Mouse (Mus musculus): ENCODE measurements at regions not wholly inside any gene's neighbourhood (a gene's known extent, or its start where the extent isn't known, plus 50 kb on each side); places are given as distances from the start of the nearest gene placed in this dataset.
A peak's percentile ranks its signal among the peaks of the same experiment; 100 is the strongest.

GRCm38 (mm10) chr12:35283407-35283806, 236.4 kb downstream of the Snx13 start:
- Histone ChIP-seq H3K9ac (no peak overlapping the region), H3K4me2 (no peak overlapping the region), H3K27ac (no peak overlapping the region), H3K4me3 (no peak overlapping the region), H3K9me3 (replicated peaks) (no peaks in the 10 kb centered on the region), H3K27me3 (no peaks in the 10 kb centered on the region), H3K36me3 (ENCODE audit: poor library complexity, severe bottlenecking) (no peaks in the 10 kb centered on the region), H3K4me1 (no peaks in the 10 kb centered on the region)
- ATAC-seq = no peak

DNA sequence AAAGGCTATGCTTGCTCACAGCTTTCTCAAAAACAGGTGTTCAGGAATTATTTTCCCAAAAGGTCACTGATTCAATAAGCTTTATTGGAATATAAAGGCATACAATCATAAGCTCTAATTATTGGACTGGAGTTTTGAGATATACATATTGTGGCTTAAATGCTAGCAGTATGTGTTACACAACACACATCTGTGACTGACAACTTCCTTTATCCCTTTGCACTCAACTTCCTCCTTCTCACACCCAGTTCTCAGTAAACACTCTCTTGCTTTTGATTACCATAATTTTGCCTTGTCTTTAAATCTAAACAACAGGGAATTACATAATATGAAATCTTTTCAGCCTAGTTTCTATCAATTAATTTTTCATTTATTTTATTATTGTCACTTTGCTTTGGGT, 222.5 kb downstream of the Snx13 start:
- H3K4me2 ChIP-seq = no peak overlapping the region
- H3K9me3 ChIP-seq (replicated peaks) = no peaks in the 10 kb centered on the region
- no peak for ATAC-seq
- H3K4me3 ChIP-seq = no peak overlapping the region
- no peaks in the 10 kb centered on the region for H3K36me3 ChIP-seq (ENCODE audit: poor library complexity, severe bottlenecking)
- no peak overlapping the region for H3K27ac ChIP-seq
- H3K27me3 ChIP-seq = no peaks in the 10 kb centered on the region
- no peaks in the 10 kb centered on the region for H3K4me1 ChIP-seq
- H3K9ac ChIP-seq = no peak overlapping the region

DNA sequence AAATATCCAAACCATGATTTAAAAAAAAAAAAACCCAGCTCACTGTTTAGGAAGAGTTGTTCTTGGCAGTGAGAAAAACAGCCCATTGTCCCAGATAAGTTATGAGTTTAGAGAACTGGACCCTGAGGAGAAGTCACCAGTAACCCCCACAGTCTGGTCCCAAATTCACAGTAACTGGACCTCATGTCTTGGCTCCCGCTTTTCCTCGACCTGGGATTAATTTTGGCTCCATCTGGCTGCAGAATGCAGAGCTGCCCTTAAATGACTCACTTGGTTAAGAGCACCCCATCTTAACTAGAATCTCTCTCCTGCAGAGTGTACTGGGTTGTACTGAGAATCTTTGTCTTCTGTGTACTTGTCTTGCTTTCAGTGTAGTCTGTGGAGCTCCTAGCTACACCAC, 221.0 kb downstream of the Snx13 start:
- H3K27me3 ChIP-seq = no peaks in the 10 kb centered on the region
- H3K4me1 ChIP-seq = no peaks in the 10 kb centered on the region
- H3K4me2 ChIP-seq = no peak overlapping the region
- no peak for ATAC-seq
- H3K9me3 ChIP-seq (replicated peaks) = no peaks in the 10 kb centered on the region
- H3K27ac ChIP-seq = no peak overlapping the region
- H3K4me3 ChIP-seq = no peak overlapping the region
- H3K36me3 ChIP-seq (ENCODE audit: poor library complexity, severe bottlenecking) = no peaks in the 10 kb centered on the region
- 82% methylated on average over 2 of the region's 2 CpGs for WGBS
- no peak overlapping the region for H3K9ac ChIP-seq

DNA sequence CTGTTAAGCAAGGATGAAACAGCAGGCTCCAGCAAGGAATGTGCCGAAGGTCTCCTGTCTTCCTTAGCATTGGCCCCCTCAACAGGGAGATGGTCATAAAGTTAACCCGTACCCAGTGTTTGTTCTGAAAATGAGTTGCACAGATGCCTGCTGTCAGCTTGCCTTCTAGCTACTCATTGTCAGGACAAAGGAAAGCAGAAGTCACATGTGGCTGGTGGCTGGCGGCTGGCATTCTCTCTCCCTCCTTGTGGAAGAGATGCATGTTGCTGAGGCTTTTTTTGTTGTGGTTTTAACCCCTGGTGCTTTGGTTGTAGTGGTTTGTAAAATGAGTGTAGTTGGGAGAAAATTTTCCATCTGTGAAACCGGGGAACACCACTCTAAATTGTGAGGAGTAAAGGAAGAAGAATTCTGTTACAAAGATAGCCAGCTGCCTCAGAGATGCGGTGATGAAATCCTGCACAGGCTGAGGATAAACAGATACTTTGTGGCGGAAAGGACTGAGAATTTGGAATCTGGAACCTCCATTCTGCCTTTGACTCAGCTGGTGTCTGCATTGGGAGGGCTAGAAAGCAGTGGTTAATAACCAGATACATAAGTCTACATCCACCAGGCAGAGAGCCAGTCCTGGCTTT, 220.2 kb downstream of the Snx13 start:
- Histone ChIP-seq H3K27ac (no peak overlapping the region), H3K9ac (no peak overlapping the region), H3K27me3 (no peaks in the 10 kb centered on the region), H3K36me3 (ENCODE audit: poor library complexity, severe bottlenecking) (no peaks in the 10 kb centered on the region), H3K4me3 (no peak overlapping the region), H3K4me2 (no peak overlapping the region), H3K9me3 (replicated peaks) (no peaks in the 10 kb centered on the region), H3K4me1 (no peaks in the 10 kb centered on the region)
- no peak for ATAC-seq
- 66% methylated on average over 6 of the region's 6 CpGs for WGBS

GRCm38 (mm10) chr12:35259781-35260180, 212.8 kb downstream of the Snx13 start:
- Histone ChIP-seq H3K27ac (no peak overlapping the region), H3K9me3 (replicated peaks) (no peaks in the 10 kb centered on the region), H3K4me2 (no peak overlapping the region), H3K4me3 (no peak overlapping the region), H3K36me3 (ENCODE audit: poor library complexity, severe bottlenecking) (no peaks in the 10 kb centered on the region), H3K4me1 (no peaks in the 10 kb centered on the region), H3K9ac (no peak overlapping the region), H3K27me3 (no peaks in the 10 kb centered on the region)
- ATAC-seq = no peak

- no peak overlapping the region for H3K27ac ChIP-seq
- no peak overlapping the region for H3K9ac ChIP-seq
- no peaks in the 10 kb centered on the region for H3K4me1 ChIP-seq
- H3K36me3 ChIP-seq (ENCODE audit: poor library complexity, severe bottlenecking) = no peaks in the 10 kb centered on the region
- no peak for ATAC-seq
- no peak overlapping the region for H3K4me3 ChIP-seq
- H3K4me2 ChIP-seq = no peak overlapping the region
- no peaks in the 10 kb centered on the region for H3K27me3 ChIP-seq
- no peaks in the 10 kb centered on the region for H3K9me3 ChIP-seq (replicated peaks)
- 95% methylated on average over 2 of the region's 2 CpGs for WGBS
Measured at GRCm38 (mm10) chr12:35255723-35256401, 208.9 kb downstream of the Snx13 start.

DNA sequence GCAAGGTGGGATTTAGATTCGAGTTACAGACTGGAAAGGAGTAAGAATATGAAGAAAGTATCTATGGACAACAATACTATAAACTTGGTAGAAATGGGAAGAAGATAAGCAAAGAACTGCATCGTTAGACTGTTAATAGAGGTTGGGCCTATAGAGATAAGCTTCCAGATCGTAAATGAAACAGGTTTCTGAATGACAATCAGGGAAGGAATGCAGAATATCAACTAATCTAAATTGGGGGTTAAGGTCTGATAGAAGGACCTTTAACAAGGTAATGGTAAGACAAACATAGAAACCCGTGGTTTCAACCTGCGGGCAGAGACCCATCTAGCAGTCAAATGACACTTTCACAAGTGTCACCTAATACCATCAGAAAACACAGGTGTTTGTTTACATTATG, 201.5 kb downstream of the Snx13 start:
- Histone ChIP-seq H3K27me3 (no peaks in the 10 kb centered on the region), H3K4me2 (no peak overlapping the region), H3K4me1 (no peaks in the 10 kb centered on the region), H3K36me3 (ENCODE audit: poor library complexity, severe bottlenecking) (no peaks in the 10 kb centered on the region), H3K9me3 (replicated peaks) (no peaks in the 10 kb centered on the region), H3K27ac (no peak overlapping the region), H3K4me3 (no peak overlapping the region), H3K9ac (no peak overlapping the region)
- WGBS = 88% methylated on average over 5 of the region's 5 CpGs
- ATAC-seq = no peak

DNA sequence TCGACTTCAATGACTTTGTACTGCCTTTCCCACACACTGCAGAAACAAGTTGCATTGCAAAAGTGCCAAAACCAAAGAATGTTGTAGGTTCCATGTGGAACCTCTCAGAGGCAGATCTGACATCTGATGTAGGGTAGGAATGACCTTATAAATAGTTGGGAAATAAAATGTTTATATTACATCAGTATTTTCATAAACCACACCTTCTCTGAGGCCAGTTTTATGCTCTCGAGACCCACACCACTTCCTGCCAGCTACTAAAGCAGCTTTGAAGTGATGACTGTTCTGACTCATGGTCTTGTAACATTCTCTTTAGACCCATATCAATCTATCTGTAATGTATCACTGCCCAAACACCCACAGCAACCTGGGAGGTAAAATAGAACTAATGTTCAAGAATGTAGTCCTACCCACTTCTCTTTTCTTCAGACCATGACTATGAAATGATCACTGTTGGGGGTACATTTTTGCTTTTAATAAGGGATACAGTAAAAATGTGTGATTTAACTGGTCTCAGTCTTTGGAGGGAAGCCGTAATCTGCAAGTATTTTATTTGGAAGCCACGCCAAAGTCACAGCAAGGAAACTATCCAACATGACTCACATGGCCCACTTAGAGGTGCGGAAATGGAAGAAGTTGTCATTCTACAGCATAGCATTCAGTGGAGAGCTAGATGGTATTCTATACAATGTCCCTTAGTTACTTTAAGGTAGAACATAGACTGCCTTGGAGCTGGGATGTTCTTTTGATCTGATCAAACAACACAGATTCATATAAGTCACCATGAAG, 199.4 kb downstream of the Snx13 start:
- no peak overlapping the region for H3K9ac ChIP-seq
- H3K9me3 ChIP-seq (replicated peaks) = no peaks in the 10 kb centered on the region
- no peak overlapping the region for H3K27ac ChIP-seq
- no peaks in the 10 kb centered on the region for H3K27me3 ChIP-seq
- no peak for ATAC-seq
- 87% methylated on average over 5 of the region's 5 CpGs for WGBS
- no peak overlapping the region for H3K4me3 ChIP-seq
- no peaks in the 10 kb centered on the region for H3K36me3 ChIP-seq (ENCODE audit: poor library complexity, severe bottlenecking)
- no peaks in the 10 kb centered on the region for H3K4me1 ChIP-seq
- no peak overlapping the region for H3K4me2 ChIP-seq

GRCm38 (mm10) chr12:35232322-35232673, 185.3 kb downstream of the Snx13 start:
- no peak overlapping the region for H3K4me2 ChIP-seq
- WGBS = 25% methylated on average over 2 of the region's 2 CpGs
- peak overlapping the region; percentile 68 for H3K27ac ChIP-seq
- H3K36me3 ChIP-seq (ENCODE audit: poor library complexity, severe bottlenecking) = no peaks in the 10 kb centered on the region
- H3K9me3 ChIP-seq (replicated peaks) = no peaks in the 10 kb centered on the region
- no peak overlapping the region for H3K9ac ChIP-seq
- H3K4me1 ChIP-seq = peaks cover 19% of the 10 kb centered on the region
- 0 out of 2 replicates have a peak, but pooled peaks cover 8% of the 10 kb centered on the region for H3K27me3 ChIP-seq
- no peak overlapping the region for H3K4me3 ChIP-seq
- ATAC-seq = peak; percentile 82

DNA sequence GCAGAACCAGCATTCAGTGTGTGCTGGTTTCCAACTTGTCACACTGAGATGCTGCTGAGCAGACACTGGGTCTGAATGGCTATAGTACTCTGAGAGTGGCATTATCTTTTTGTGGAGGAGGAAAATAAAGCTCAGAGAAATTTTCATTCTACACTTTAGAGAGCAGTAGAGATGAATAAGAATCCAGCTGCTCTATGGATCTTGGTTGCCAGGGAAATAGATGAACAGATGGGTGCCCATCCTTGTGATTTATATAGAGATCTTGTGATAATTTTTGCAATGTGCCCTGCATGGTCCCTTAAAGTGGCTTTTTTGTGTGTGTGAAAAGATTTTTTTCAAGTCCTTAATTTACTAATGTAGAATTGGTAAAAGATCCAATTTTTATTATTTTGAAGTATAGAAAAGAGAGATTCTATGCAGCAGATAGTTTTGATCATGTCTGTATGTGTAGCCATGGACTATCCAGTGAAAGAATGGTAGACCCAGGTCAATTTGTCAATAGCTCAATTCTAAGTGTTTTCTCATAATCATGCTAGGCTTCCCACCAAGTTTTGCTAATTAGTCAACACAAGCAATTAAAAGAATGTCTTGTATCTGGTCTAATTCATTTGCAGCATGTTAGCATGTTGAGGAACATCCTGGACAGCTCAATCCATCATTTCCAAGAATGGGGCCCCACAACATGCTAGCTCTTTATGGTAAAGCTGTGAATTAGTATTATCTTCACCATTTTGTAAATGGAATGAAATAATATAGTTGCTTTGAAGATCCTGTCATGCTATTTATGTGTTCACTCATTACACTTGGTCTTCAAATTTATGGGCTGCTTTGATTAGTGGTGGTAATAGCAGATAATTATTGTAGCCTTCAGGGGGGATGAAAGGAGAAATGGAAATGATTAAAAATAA, 184.7 kb downstream of the Snx13 start:
- H3K27ac ChIP-seq = peak overlapping the region; percentile 40; the same call in 1 of the 2 replicates
- no peaks in the 10 kb centered on the region for H3K36me3 ChIP-seq (ENCODE audit: poor library complexity, severe bottlenecking)
- H3K4me2 ChIP-seq = no peak overlapping the region
- H3K4me3 ChIP-seq = no peak overlapping the region
- no peak overlapping the region for H3K9ac ChIP-seq
- ATAC-seq = peak; percentile 76
- peaks cover 19% of the 10 kb centered on the region for H3K4me1 ChIP-seq
- no peaks in the 10 kb centered on the region for H3K9me3 ChIP-seq (replicated peaks)
- peaks cover 12% of the 10 kb centered on the region; the same call in 1 of the 2 replicates for H3K27me3 ChIP-seq

DNA sequence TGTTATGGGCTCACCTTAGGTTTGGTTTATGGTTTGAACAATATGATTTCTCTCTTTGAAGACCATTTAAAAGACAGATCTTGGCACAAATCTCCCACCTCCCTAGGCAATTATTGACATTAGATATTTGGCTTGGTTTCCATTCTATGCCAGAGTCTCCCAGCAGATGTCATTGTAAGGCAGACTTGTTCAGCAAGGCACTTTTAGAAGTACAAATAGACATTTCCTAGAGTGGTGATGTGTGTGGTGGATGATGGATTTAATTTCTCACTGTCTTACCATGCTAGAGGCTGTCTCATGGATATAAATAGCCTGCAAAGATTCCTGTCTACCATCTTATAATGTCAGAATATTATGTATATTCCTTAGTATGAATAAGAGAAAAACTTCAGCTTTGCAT, 173.4 kb downstream of the Snx13 start:
- H3K9ac ChIP-seq = no peak overlapping the region

GRCm38 (mm10) chr12:35220002-35220401, 173.0 kb downstream of the Snx13 start:
- Histone ChIP-seq H3K9ac (no peak overlapping the region), H3K9me3 (replicated peaks) (no peaks in the 10 kb centered on the region), H3K36me3 (ENCODE audit: poor library complexity, severe bottlenecking) (no peaks in the 10 kb centered on the region), H3K27me3 (no peaks in the 10 kb centered on the region), H3K27ac (no peak overlapping the region), H3K4me3 (no peak overlapping the region), H3K4me1 (no peaks in the 10 kb centered on the region), H3K4me2 (no peak overlapping the region)
- no peak for ATAC-seq

More for the DNA sequence above, 173.4 kb downstream of the Snx13 start:
- Histone ChIP-seq H3K4me3 (no peak overlapping the region), H3K4me2 (no peak overlapping the region), H3K36me3 (ENCODE audit: poor library complexity, severe bottlenecking) (no peaks in the 10 kb centered on the region), H3K27ac (no peak overlapping the region), H3K27me3 (no peaks in the 10 kb centered on the region), H3K9me3 (replicated peaks) (no peaks in the 10 kb centered on the region), H3K4me1 (no peaks in the 10 kb centered on the region)
- no peak for ATAC-seq
